Mouse (Mus musculus): ENCODE measurements around the gene Ncapd2. TPM values are rescaled to one million over a fixed set of nuclear protein-coding genes. Genes with fewer than 3 reads are reported as not detected.
"Not testable (repeated sequence)": the region's sequence is repeated elsewhere in the genome, so short reads cannot be mapped to it uniquely, and the experiment has no call there.

Ncapd2 gene
- polyA plus RNA-seq, 1 experiment from 2014 or later: 16.6 TPM

- H3K9me3 ChIP-seq (ENCODE audit: control insufficient read depth, low read length): no peaks in the 10 kb centered on the region
- ATAC-seq (ENCODE audit: low FRiP score, low TSS enrichment): peak; percentile 47
- peak; percentile 80 for DNase-seq (ENCODE audit: low spot score)
- WGBS: 18% methylated on average over 10 of the region's 10 CpGs
- peak overlapping the region; percentile 86 for H3K4me2 ChIP-seq (replicated peaks; ENCODE audit: low read depth)
- peaks cover 11% of the 10 kb centered on the region for H3K36me3 ChIP-seq (ENCODE audit: control insufficient read depth, insufficient read depth, low read length)
- H3K9ac ChIP-seq (ENCODE audit: low read length): peak overlapping the region; percentile 66
- TF ChIP-seq CTCF (IDR thresholded peaks at IDR 0.05; ENCODE audit: low read depth) (no peak), EP300 (optimal IDR thresholded peaks at IDR 0.05) (no peak)
- H3K4me1 ChIP-seq (replicated peaks; ENCODE audit: control insufficient read depth, insufficient read depth): peaks cover 10% of the 10 kb centered on the region
- no peaks in the 10 kb centered on the region for H3K27me3 ChIP-seq (ENCODE audit: control insufficient read depth, insufficient read depth, low read length)
- peak overlapping the region; percentile 84 for H3K4me3 ChIP-seq (ENCODE audit: low read depth, low read length)
- H3K27ac ChIP-seq (replicated peaks): peak overlapping the region; percentile 97
These were observed 24.4 kb downstream of the Ncapd2 start for GRCm38 (mm10) chr6:125166861-125167650.

- Histone ChIP-seq H3K4me1 (replicated peaks; ENCODE audit: control insufficient read depth, insufficient read depth) (peaks cover 10% of the 10 kb centered on the region), H3K4me2 (replicated peaks; ENCODE audit: low read depth) (peak within 1 kb of the TSS; percentile 86), H3K9me3 (ENCODE audit: control insufficient read depth, low read length) (no peaks in the 10 kb centered on the region), H3K27me3 (ENCODE audit: control insufficient read depth, insufficient read depth, low read length) (no peaks in the 10 kb centered on the region), H3K27ac (replicated peaks) (peak within 1 kb of the TSS; percentile 97), H3K4me3 (ENCODE audit: low read depth, low read length) (peak within 1 kb of the TSS; percentile 84), H3K9ac (ENCODE audit: low read length) (peak within 1 kb of the TSS; percentile 84), H3K36me3 (ENCODE audit: control insufficient read depth, insufficient read depth, low read length) (peaks cover 8% of the 10 kb centered on the region)
- DNase-seq (ENCODE audit: low spot score) (peak; percentile 86), ATAC-seq (ENCODE audit: low FRiP score, low TSS enrichment) (peak; percentile 71)
- no peak for TF ChIP-seq CTCF (IDR thresholded peaks at IDR 0.05; ENCODE audit: low read depth)
- no peak for TF ChIP-seq EP300 (optimal IDR thresholded peaks at IDR 0.05)
- 1% methylated on average over 18 of the region's 18 CpGs for WGBS
These were observed 25.3 kb downstream of the Ncapd2 start, which contains the start of gene Gapdh for GRCm38 (mm10) chr6:125166051-125166751. Gene Gapdh, minus strand, starts transcription at chr6:125166467.

GRCm38 (mm10) chr6:125165328-125165891, 26.1 kb downstream of the Ncapd2 start:
- ATAC-seq (ENCODE audit: low FRiP score, low TSS enrichment): peak; percentile 90

GRCm38 (mm10) chr6:125164672-125165327, 26.7 kb downstream of the Ncapd2 start:
- TF ChIP-seq EP300 (optimal IDR thresholded peaks at IDR 0.05): no peak
- no peak for TF ChIP-seq CTCF (IDR thresholded peaks at IDR 0.05; ENCODE audit: low read depth)
- Histone ChIP-seq H3K9me3 (ENCODE audit: control insufficient read depth, low read length) (no peaks in the 10 kb centered on the region), H3K4me3 (ENCODE audit: low read depth, low read length) (peak overlapping the region; percentile 84), H3K36me3 (ENCODE audit: control insufficient read depth, insufficient read depth, low read length) (peaks cover 3% of the 10 kb centered on the region), H3K27me3 (ENCODE audit: control insufficient read depth, insufficient read depth, low read length) (no peaks in the 10 kb centered on the region), H3K4me2 (replicated peaks; ENCODE audit: low read depth) (peak overlapping the region; percentile 86), H3K9ac (ENCODE audit: low read length) (peak overlapping the region; percentile 84), H3K27ac (replicated peaks) (peak overlapping the region; percentile 97), H3K4me1 (replicated peaks; ENCODE audit: control insufficient read depth, insufficient read depth) (peaks cover 10% of the 10 kb centered on the region)
- WGBS: 0% methylated on average over 34 of the region's 39 CpGs
- peak; percentile 69 for DNase-seq (ENCODE audit: low spot score)
- ATAC-seq (ENCODE audit: low FRiP score, low TSS enrichment): peak; percentile 21

More at GRCm38 (mm10) chr6:125165328-125165891, 26.1 kb downstream of the Ncapd2 start:
- Histone ChIP-seq H3K36me3 (ENCODE audit: control insufficient read depth, insufficient read depth, low read length) (peaks cover 5% of the 10 kb centered on the region), H3K27ac (replicated peaks) (peak overlapping the region; percentile 97), H3K9ac (ENCODE audit: low read length) (peak overlapping the region; percentile 84), H3K4me1 (replicated peaks; ENCODE audit: control insufficient read depth, insufficient read depth) (peaks cover 10% of the 10 kb centered on the region), H3K27me3 (ENCODE audit: control insufficient read depth, insufficient read depth, low read length) (no peaks in the 10 kb centered on the region), H3K4me2 (replicated peaks; ENCODE audit: low read depth) (peak overlapping the region; percentile 86), H3K4me3 (ENCODE audit: low read depth, low read length) (peak overlapping the region; percentile 84), H3K9me3 (ENCODE audit: control insufficient read depth, low read length) (no peaks in the 10 kb centered on the region)
- 0% methylated on average over 33 of the region's 36 CpGs for WGBS
- TF ChIP-seq CTCF (IDR thresholded peaks at IDR 0.05; ENCODE audit: low read depth) (no peak), EP300 (optimal IDR thresholded peaks at IDR 0.05) (no peak)
- DNase-seq (ENCODE audit: low spot score): peak; percentile 98

- no peak for ATAC-seq (ENCODE audit: low FRiP score, low TSS enrichment)
- peak overlapping the region; percentile 86 for H3K4me2 ChIP-seq (replicated peaks; ENCODE audit: low read depth)
- H3K27me3 ChIP-seq (ENCODE audit: control insufficient read depth, insufficient read depth, low read length): no peaks in the 10 kb centered on the region
- WGBS: 6% methylated on average over 20 of the region's 20 CpGs
- H3K9ac ChIP-seq (ENCODE audit: low read length): peak overlapping the region; percentile 84
- peak overlapping the region; percentile 84 for H3K4me3 ChIP-seq (ENCODE audit: low read depth, low read length)
- H3K36me3 ChIP-seq (ENCODE audit: control insufficient read depth, insufficient read depth, low read length): peaks cover 1% of the 10 kb centered on the region
- peak overlapping the region; percentile 97 for H3K27ac ChIP-seq (replicated peaks)
- DNase-seq (ENCODE audit: low spot score): no peak
- TF ChIP-seq EP300 (optimal IDR thresholded peaks at IDR 0.05) (no peak), CTCF (IDR thresholded peaks at IDR 0.05; ENCODE audit: low read depth) (no peak)
- peaks cover 10% of the 10 kb centered on the region for H3K4me1 ChIP-seq (replicated peaks; ENCODE audit: control insufficient read depth, insufficient read depth)
- no peaks in the 10 kb centered on the region for H3K9me3 ChIP-seq (ENCODE audit: control insufficient read depth, low read length)
These were observed 27.5 kb downstream of the Ncapd2 start for GRCm38 (mm10) chr6:125163801-125164657.

GRCm38 (mm10) chr6:125162615-125163305, 28.7 kb downstream of the Ncapd2 start:
- not testable (repeated sequence) for H3K27ac ChIP-seq (replicated peaks); H3K4me1 ChIP-seq (replicated peaks; ENCODE audit: control insufficient read depth, insufficient read depth); H3K36me3 ChIP-seq (ENCODE audit: control insufficient read depth, insufficient read depth, low read length); H3K9ac ChIP-seq (ENCODE audit: low read length); H3K9me3 ChIP-seq (ENCODE audit: control insufficient read depth, low read length); H3K4me3 ChIP-seq (ENCODE audit: low read depth, low read length); ATAC-seq (ENCODE audit: low FRiP score, low TSS enrichment); H3K27me3 ChIP-seq (ENCODE audit: control insufficient read depth, insufficient read depth, low read length); H3K4me2 ChIP-seq (replicated peaks; ENCODE audit: low read depth); DNase-seq (ENCODE audit: low spot score)
- WGBS: 66% methylated on average over 11 of the region's 16 CpGs
